Comparison of ENCODE assay signal across 26 mouse cellular contexts in genomic region chr10:67361281-67361680, GRCm38 (mm10).
A peak's percentile ranks its signal among the peaks of the same experiment; 100 is the strongest.
DNase-seq lines count a peak whose midpoint lies in the region; ATAC-seq and TF ChIP-seq lines count a peak whose summit lies in the region.
"Had no signal": no experiment of that assay in that cellular context is flagged by ENCODE, and none has a peak within 500 bp of the region (broad histone marks: within the 10 kb centered on the region; RNA-seq: fewer than 3 reads in every experiment).

No protein-coding gene starts in this region.

- H3K4me2 ChIP-seq in myocyte (ENCODE audit: low read depth): peak overlapping the region; percentile 79
- no peak overlapping the region for H3K4me2 ChIP-seq in stomach, postnatal 0 days (replicated peaks; ENCODE audit: low read depth)
- H3K4me2 ChIP-seq: heart, embryonic 13.5 days; hindbrain, embryonic 12.5 days; hindbrain, embryonic 15.5 days had no signal

- H3K4me1 ChIP-seq in stomach, postnatal 0 days (replicated peaks; ENCODE audit: control insufficient read depth, insufficient read depth): no peaks in the 10 kb centered on the region
- H3K4me1 ChIP-seq: heart, embryonic 10.5 days; heart, embryonic 13.5 days; hindbrain, embryonic 12.5 days; hindbrain, embryonic 15.5 days had no signal

- no peak overlapping the region for H3ac ChIP-seq in myocyte (ENCODE audit: control insufficient read depth, insufficient read length)

- H3K9me3 ChIP-seq in stomach, postnatal 0 days (ENCODE audit: control insufficient read depth, low read length): no peaks in the 10 kb centered on the region
- H3K9me3 ChIP-seq: G1E; heart, embryonic 10.5 days; hindbrain, embryonic 12.5 days; hindbrain, embryonic 15.5 days had no signal

- no peak for TF ChIP-seq CTCF in stomach, postnatal 0 days (IDR thresholded peaks at IDR 0.05; ENCODE audit: low read depth)

- H3K27me3 ChIP-seq in myocyte (ENCODE audit: control insufficient read depth, insufficient read depth, insufficient read length): no peaks in the 10 kb centered on the region
- H3K27me3 ChIP-seq in stomach, postnatal 0 days (ENCODE audit: control insufficient read depth, insufficient read depth, low read length): no peaks in the 10 kb centered on the region
- H3K27me3 ChIP-seq: CH12.LX; heart, embryonic 13.5 days; hindbrain, embryonic 12.5 days; hindbrain, embryonic 15.5 days had no signal

- 0 out of 2 replicates have a peak, but pooled peaks have one; percentile 29 for ATAC-seq in frontal cortex, adult (ENCODE audit: low TSS enrichment)
- ATAC-seq in stomach, postnatal 0 days (ENCODE audit: low FRiP score, low TSS enrichment): no peak
- ATAC-seq: forebrain, embryonic 14.5 days; forebrain, postnatal 0 days had no signal

- H3K79me2 ChIP-seq in myocyte (ENCODE audit: control insufficient read depth, insufficient read depth): no peaks in the 10 kb centered on the region

- TF ChIP-seq EP300 in stomach, postnatal 0 days (optimal IDR thresholded peaks at IDR 0.05): no peak

- no peaks in the 10 kb centered on the region for H3K36me3 ChIP-seq in myocyte (ENCODE audit: control insufficient read depth, insufficient read depth)
- H3K36me3 ChIP-seq in stomach, postnatal 0 days (ENCODE audit: control insufficient read depth, insufficient read depth, low read length): no peaks in the 10 kb centered on the region
- H3K36me3 ChIP-seq: heart, embryonic 10.5 days; heart, embryonic 13.5 days; hindbrain, embryonic 12.5 days; hindbrain, embryonic 15.5 days had no signal

- H3K27ac ChIP-seq in stomach, postnatal 0 days (replicated peaks): no peak overlapping the region
- H3K27ac ChIP-seq: heart, adult 2 months; heart, embryonic 10.5 days; heart, embryonic 13.5 days; hindbrain, embryonic 12.5 days; hindbrain, embryonic 15.5 days had no signal

- no peak overlapping the region for H3K4me3 ChIP-seq in myocyte
- H3K4me3 ChIP-seq in stomach, postnatal 0 days (ENCODE audit: low read depth, low read length): no peak overlapping the region
- H3K4me3 ChIP-seq: heart, adult 2 months; heart, embryonic 10.5 days; heart, embryonic 13.5 days; hindbrain, embryonic 12.5 days; hindbrain, embryonic 15.5 days had no signal

- no peak for DNase-seq in frontal cortex, adult 2 months (ENCODE audit: extremely low spot score in 1 of 2, low spot score in 1 of 2)
- peak; percentile 3 for DNase-seq in right cerebral cortex, adult 18-20 months
- DNase-seq in right cerebral cortex, postnatal 36 days (ENCODE audit: low spot score in 2 of 2): no peak
- no peak for DNase-seq in cerebellum, adult 18-20 months
- no peak for DNase-seq in stomach, postnatal 0 days (ENCODE audit: low spot score)
- DNase-seq: adrenal gland, adult 8-10 months; adrenal gland, postnatal 25 days; B cell, adult 2 months; cerebellum, adult 11-12 months; cerebellum, adult 9-10 months; cerebellum, postnatal 14 days; forebrain, postnatal 0 days; gastrocnemius, postnatal 10 days; gastrocnemius, postnatal 36 days; heart, adult 2 months; heart, postnatal 14 days; heart, postnatal 4 days had no signal

- no peak for TF ChIP-seq POLR2A in myocyte (IDR thresholded peaks at IDR 0.05; ENCODE audit: insufficient read length, low read depth)

- H3K9ac ChIP-seq in stomach, postnatal 0 days (ENCODE audit: low read length): no peak overlapping the region
- H3K9ac ChIP-seq: forebrain, postnatal 0 days; heart, embryonic 13.5 days; hindbrain, embryonic 12.5 days; hindbrain, embryonic 15.5 days had no signal

- 97% methylated on average over 4 of the region's 4 CpGs for WGBS in stomach, postnatal 0 days

TF ChIP-seq in myocyte, 11 proteins besides CTCF, POLR2A, EP300 and RAD21:
- TF ChIP-seq SRF (IDR thresholded peaks at IDR 0.05; ENCODE audit: control insufficient read depth, insufficient read length, low read depth) (no peak), E2F4 (IDR thresholded peaks at IDR 0.05; ENCODE audit: insufficient read depth) (no peak), MAX (IDR thresholded peaks at IDR 0.05; ENCODE audit: low read depth) (no peak)
TF ChIP-seq in myocyte: peak in this region for 0.
